Mouse (Mus musculus) heart, adult 2 months (tissue): ENCODE results near the gene Srsf2.

ENCODE experiments used
- CTCF ChIP-seq: fragments of 200-600 bp; IDR thresholded peaks from 2 replicates; pipeline ENCODE4 v1.8.1; 2022; ENCODE audit warnings: antibody characterized with exemption, mild to moderate bottlenecking, moderate library complexity
- POLR2A ChIP-seq: fragments of 200-500 bp; IDR thresholded peaks from 2 replicates; pipeline ENCODE4 v1.6.1; 2011; ENCODE audit warnings: mild to moderate bottlenecking, low read depth, low read length, control low read depth; ENCODE audit not compliant: insufficient read depth

GRCm38 (mm10) chr11:116857183-116857850, 4.4 kb upstream of the Srsf2 start:
- TF ChIP-seq CTCF = no peak
- no peak for TF ChIP-seq POLR2A
